Mouse (Mus musculus) midbrain, postnatal 0 days (tissue): ENCODE data around the gene Pla2r1. TPM values are rescaled to one million over a fixed set of nuclear protein-coding genes. Genes with fewer than 3 reads are reported as not detected.

Experiments
- ATAC-seq: fragments of 200-750 bp; cut with Nextera tagmentation; 2 replicates; pipeline ENCODE4 v1.8.0; 2017; ENCODE audit warnings: moderate number of reproducible peaks, mild to moderate bottlenecking, moderate TSS enrichment, moderate library complexity; ENCODE audit not compliant: low FRiP score
- DNase-seq: peaks from one replicate; pipeline ENCODE4 v3.0.0-alpha.2; 2015; ENCODE audit warnings: low spot score
- H3K27ac ChIP-seq: fragments of 300-500 bp; sonication (generic); 2 replicates; pipeline ENCODE4 v1.5.1; 2014; ENCODE audit warnings: low read depth, mild to moderate bottlenecking, low read length, mixed read lengths
- H3K27me3 ChIP-seq: fragments of 300-500 bp; sonication (generic); 2 replicates; pipeline ENCODE4 v1.6.1; 2014; ENCODE audit warnings: low read length, control low read depth, mixed read lengths; ENCODE audit not compliant: insufficient read depth
- H3K36me3 ChIP-seq: fragments of 300-500 bp; sonication (generic); 2 replicates; pipeline ENCODE4 v1.6.1; 2014; ENCODE audit warnings: low read length, control low read depth, mixed read lengths; ENCODE audit not compliant: insufficient read depth
- H3K4me1 ChIP-seq: fragments of 300-500 bp; sonication (generic); 2 replicates; pipeline ENCODE4 v1.6.1; 2014; ENCODE audit warnings: mild to moderate bottlenecking, control low read depth, antibody characterized with exemption, low read length, mixed read lengths; ENCODE audit not compliant: insufficient read depth
- H3K4me2 ChIP-seq: fragments of 300-500 bp; sonication (generic); 2 replicates; pipeline ENCODE4 v1.6.1; 2014; ENCODE audit warnings: low read depth, mild to moderate bottlenecking, low read length, mixed read lengths; ENCODE audit not compliant: poor library complexity, severe bottlenecking
- H3K4me3 ChIP-seq: fragments of 300-500 bp; sonication (generic); 2 replicates; pipeline ENCODE4 v1.5.1; 2014; ENCODE audit warnings: low read depth, mild to moderate bottlenecking, low read length, moderate library complexity
- H3K9ac ChIP-seq: fragments of 300-500 bp; sonication (generic); replicated peaks from 2 replicates; pipeline ENCODE4 v1.6.1; 2014; ENCODE audit warnings: mild to moderate bottlenecking, low read length, moderate library complexity, mixed read lengths; ENCODE audit not compliant: poor library complexity, severe bottlenecking
- H3K9me3 ChIP-seq: fragments of 300-500 bp; sonication (generic); 2 replicates; pipeline ENCODE4 v1.6.1; 2016; ENCODE audit warnings: low read length, control low read depth
- CTCF ChIP-seq: IDR thresholded peaks from 2 replicates; pipeline ENCODE4 v1.5.1; 2016; ENCODE audit warnings: antibody characterized with exemption, mild to moderate bottlenecking
- WGBS: fragments of 180-500 bp; shearing (Covaris S2); extraction: QIAGEN DNeasy Blood & Tissue Kit; methylation state at CpG from one replicate; pipeline ENCODE4 v1.1.7; 2014; 5-methylcytosine and 5-hydroxymethylcytosine counted together
- polyA plus RNA-seq: library from polyadenylated mRNA; unstranded; fragments of >200 nt; fragmentation: Nextera tagmentation; extraction: Ambion mirVana; gene quantifications from 2 replicates; pipeline ENCODE4 v1.2.1, GENCODE M21; 2015
- total RNA-seq: library from RNA; depleted of rRNA; stranded (reverse); fragments of >200 nt; gene quantifications from 2 replicates; pipeline ENCODE4 v1.2.3, GENCODE M21; 2014

The Pla2r1 gene
- total and polyA plus RNA-seq, 2 experiments from 2014 or later: 0.16 to 0.28 TPM

- Histone ChIP-seq H3K9me3 (no peaks in the 10 kb centered on the region), H3K4me1 (no peaks in the 10 kb centered on the region), H3K4me3 (no peak overlapping the region), H3K4me2 (no peak overlapping the region), H3K36me3 (no peaks in the 10 kb centered on the region), H3K27ac (no peak overlapping the region), H3K9ac (no peak overlapping the region), H3K27me3 (no peaks in the 10 kb centered on the region)
- DNase-seq (no peak), ATAC-seq (no peak)
- no peak for TF ChIP-seq CTCF
- WGBS: 68% methylated on average over 3 of the region's 3 CpGs
Observed at GRCm38 (mm10) chr2:60451119-60451773, 101.9 kb downstream of the Pla2r1 start.

GRCm38 (mm10) chr2:60449732-60450131, 103.4 kb downstream of the Pla2r1 start:
- no peak for ATAC-seq

GRCm38 (mm10) chr2:60444711-60445509, 108.2 kb downstream of the Pla2r1 start:
- H3K36me3 ChIP-seq: no peaks in the 10 kb centered on the region
- H3K4me2 ChIP-seq: no peak overlapping the region
- H3K4me1 ChIP-seq: no peaks in the 10 kb centered on the region
- no peak overlapping the region for H3K27ac ChIP-seq
- ATAC-seq: no peak
- H3K27me3 ChIP-seq: no peaks in the 10 kb centered on the region
- peak; percentile 11 for DNase-seq
- no peaks in the 10 kb centered on the region for H3K9me3 ChIP-seq
- H3K9ac ChIP-seq: no peak overlapping the region
- no peak for TF ChIP-seq CTCF
- no peak overlapping the region for H3K4me3 ChIP-seq
- WGBS: 81% methylated on average over 9 of the region's 9 CpGs

More at GRCm38 (mm10) chr2:60449732-60450131, 103.4 kb downstream of the Pla2r1 start:
- TF ChIP-seq CTCF: no peak
- 72% methylated on average over 6 of the region's 6 CpGs for WGBS
- H3K36me3 ChIP-seq: no peaks in the 10 kb centered on the region
- H3K9ac ChIP-seq: no peak overlapping the region
- H3K27me3 ChIP-seq: no peaks in the 10 kb centered on the region
- no peaks in the 10 kb centered on the region for H3K9me3 ChIP-seq
- H3K4me3 ChIP-seq: no peak overlapping the region
- no peak overlapping the region for H3K4me2 ChIP-seq
- peak; percentile 12 for DNase-seq
- H3K4me1 ChIP-seq: no peaks in the 10 kb centered on the region
- no peak overlapping the region for H3K27ac ChIP-seq

GRCm38 (mm10) chr2:60443279-60443678, 109.8 kb downstream of the Pla2r1 start:
- no peak overlapping the region for H3K4me3 ChIP-seq
- no peak for DNase-seq
- H3K27me3 ChIP-seq: no peaks in the 10 kb centered on the region
- H3K4me1 ChIP-seq: no peaks in the 10 kb centered on the region
- no peak overlapping the region for H3K9ac ChIP-seq
- H3K36me3 ChIP-seq: no peaks in the 10 kb centered on the region
- no peak overlapping the region for H3K4me2 ChIP-seq
- 92% methylated on average over 7 of the region's 7 CpGs for WGBS
- H3K9me3 ChIP-seq: no peaks in the 10 kb centered on the region
- no peak for TF ChIP-seq CTCF
- no peak overlapping the region for H3K27ac ChIP-seq
- no peak for ATAC-seq

GRCm38 (mm10) chr2:60441875-60442274, 111.2 kb downstream of the Pla2r1 start:
- no peaks in the 10 kb centered on the region for H3K4me1 ChIP-seq
- no peak overlapping the region for H3K4me3 ChIP-seq
- H3K36me3 ChIP-seq: no peaks in the 10 kb centered on the region
- no peak for ATAC-seq
- TF ChIP-seq CTCF: peak; percentile 71
- no peaks in the 10 kb centered on the region for H3K9me3 ChIP-seq
- 20% methylated on average over 3 of the region's 3 CpGs for WGBS
- no peak overlapping the region for H3K27ac ChIP-seq
- H3K27me3 ChIP-seq: no peaks in the 10 kb centered on the region
- no peak overlapping the region for H3K4me2 ChIP-seq
- H3K9ac ChIP-seq: no peak overlapping the region
- DNase-seq: peak; percentile 62

- Histone ChIP-seq H3K9me3 (no peaks in the 10 kb centered on the region), H3K4me3 (no peak overlapping the region), H3K4me1 (no peaks in the 10 kb centered on the region), H3K9ac (no peak overlapping the region), H3K36me3 (no peaks in the 10 kb centered on the region), H3K27ac (no peak overlapping the region), H3K27me3 (no peaks in the 10 kb centered on the region), H3K4me2 (no peak overlapping the region)
- TF ChIP-seq CTCF: no peak
- ATAC-seq (no peak), DNase-seq (no peak)
- 87% methylated on average over 5 of the region's 5 CpGs for WGBS
Observed at GRCm38 (mm10) chr2:60436802-60437201, 116.3 kb downstream of the Pla2r1 start.
